Mouse (Mus musculus) liver, adult (tissue): Measurements from ENCODE around the gene B4galt7.
A peak's percentile ranks its signal among the peaks of the same experiment; 100 is the strongest.

Experiments
- GATA4 ChIP-seq: IDR thresholded peaks from 2 replicates; pipeline ENCODE4 v1.6.1; 2014; ENCODE audit warnings: mild to moderate bottlenecking, low read length; ENCODE audit not compliant: insufficient replicate concordance

The B4galt7 gene

DNA sequence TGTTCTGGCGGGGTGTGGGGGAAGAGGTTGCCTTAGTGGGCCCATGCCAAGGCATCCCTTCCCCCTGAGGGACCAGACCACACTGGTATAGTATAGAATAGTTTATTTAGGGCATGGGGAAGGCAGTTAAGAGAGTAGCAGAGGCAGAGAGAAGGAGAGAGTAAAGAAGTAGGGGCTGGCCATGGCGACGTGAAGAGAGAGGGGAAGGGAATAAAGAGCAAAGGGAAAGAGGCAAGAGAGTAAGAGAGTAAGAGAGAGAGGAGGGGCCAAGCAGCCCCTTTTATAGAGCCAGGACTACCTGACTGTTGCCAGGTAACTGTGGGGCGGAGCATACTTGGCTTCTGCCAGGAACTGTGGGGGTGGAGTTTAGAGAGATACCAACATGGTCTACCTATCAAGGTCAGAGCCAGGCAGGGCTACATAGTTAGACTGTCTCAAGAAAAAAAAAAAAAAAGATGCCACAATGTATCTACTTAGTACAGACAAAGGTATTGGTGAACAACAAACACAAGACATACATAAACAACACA is 7.7 kb upstream of the B4galt7 start:
- TF ChIP-seq GATA4, result no peak

DNA sequence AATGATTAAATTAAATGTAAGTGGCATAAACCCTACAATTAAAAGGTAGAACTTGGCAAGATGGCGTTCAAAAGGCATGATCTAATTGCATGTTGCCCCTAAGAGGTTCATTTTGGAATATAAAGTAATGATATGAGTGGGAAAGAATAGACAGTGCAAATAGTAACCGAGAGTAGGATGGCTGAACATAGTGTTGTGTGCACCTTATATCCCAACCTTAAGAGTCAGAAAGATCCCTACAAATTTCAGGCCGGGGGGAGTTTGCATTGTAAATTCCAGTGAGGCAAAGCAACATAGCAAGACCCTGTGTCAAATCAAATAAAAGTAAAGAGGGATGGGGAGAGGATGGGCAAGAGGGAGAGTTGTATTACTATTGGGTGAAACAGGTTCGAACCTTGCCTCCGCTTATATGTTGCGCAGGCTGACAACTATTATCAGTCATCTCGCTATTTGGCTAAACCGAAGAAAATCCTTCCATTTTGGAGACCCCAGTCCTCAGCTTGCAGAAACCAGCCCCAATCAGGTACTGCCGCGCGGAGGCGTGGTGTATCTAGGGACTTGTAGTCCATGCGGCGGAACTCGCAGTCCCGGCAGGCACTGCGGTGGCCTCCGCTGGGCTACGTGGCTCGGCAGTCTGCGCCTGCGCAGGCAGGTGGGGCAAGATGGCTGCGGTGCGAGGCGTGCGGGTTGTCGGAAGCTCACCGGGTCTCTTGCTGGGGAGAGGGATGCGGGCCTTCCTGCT is 7.0 kb upstream of the B4galt7 start:
- 0 out of 2 replicates have a peak, but pooled peaks have one; percentile 14 for TF ChIP-seq GATA4

DNA sequence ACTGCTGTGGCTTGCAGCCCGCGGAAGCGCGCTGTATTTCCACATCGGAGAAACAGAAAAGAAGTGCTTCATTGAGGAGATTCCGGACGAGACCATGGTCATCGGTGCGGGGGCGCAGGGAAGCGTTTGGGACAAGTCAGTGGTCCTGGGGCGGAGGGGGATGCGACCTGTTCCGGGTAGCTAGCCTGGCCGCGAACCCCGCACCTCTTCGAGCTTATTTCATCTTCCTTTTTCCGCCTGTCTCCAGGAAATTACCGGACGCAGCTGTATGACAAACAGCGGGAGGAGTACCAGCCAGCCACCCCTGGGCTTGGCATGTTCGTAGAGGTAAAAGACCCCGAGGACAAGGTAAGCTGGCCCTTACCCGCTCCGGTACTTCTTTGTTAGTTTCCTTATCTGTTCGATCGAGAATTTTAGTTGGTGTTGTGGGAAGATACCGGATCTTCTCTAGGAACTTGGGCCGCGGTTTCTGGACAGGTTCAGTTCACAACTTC is 6.4 kb upstream of the B4galt7 start:
- no peak for TF ChIP-seq GATA4

DNA sequence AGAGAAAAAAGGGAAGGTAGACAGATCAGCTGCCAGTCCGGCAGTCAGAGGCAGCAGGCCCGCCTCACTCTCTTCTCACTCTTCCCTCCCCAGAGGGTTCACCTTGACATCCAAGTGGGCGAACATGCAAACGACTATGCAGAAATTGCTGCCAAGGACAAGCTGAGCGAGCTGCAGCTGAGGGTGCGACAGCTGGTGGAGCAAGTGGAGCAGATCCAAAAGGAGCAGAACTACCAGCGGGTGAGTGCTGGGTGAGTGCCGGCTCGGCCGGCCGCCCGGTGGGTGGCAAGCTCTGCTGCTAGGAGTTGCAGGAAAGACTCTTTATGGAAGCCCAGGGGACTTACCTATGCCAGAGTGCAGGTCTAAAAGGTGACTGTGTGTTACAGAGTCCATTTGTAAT is 4.3 kb upstream of the B4galt7 start:
- TF ChIP-seq GATA4, result no peak

DNA sequence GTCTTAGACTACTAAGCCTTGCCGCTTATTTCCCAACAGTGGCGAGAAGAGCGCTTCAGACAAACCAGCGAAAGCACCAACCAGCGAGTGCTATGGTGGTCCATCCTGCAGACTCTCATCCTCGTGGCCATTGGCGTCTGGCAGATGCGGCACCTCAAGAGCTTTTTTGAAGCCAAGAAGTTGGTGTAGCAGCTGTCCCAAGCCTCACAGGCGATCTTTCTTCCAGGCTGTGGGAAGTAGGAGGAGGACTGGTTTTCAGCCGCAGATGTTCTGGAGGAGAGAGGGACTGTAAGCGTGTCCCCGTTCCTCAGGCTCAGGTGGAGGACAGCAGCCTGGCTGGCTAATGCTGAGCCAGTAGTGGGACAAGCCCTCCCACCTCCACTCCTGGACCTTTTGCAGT is 2.9 kb upstream of the B4galt7 start:
- TF ChIP-seq GATA4, result no peak

DNA sequence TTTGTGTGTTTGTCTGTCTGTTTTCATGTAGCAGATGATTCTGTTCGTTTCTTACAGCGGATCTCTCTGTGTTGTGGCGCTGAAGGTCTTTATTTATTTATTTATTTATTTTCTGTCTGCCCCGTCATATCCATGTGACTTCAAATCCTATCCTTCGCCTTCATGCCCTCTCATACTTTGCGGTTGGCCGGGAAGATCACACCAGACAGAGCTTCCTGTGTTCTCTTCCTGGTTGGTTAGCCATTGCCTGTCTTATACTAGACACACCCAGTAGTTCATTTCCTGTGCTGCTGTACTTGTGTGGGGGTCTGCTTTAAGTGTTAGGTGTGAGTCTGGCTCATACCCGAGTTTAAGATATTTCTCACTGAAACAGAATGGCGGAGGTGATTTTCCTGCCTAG is 961 bp downstream of the B4galt7 start:
- no peak for TF ChIP-seq GATA4

DNA sequence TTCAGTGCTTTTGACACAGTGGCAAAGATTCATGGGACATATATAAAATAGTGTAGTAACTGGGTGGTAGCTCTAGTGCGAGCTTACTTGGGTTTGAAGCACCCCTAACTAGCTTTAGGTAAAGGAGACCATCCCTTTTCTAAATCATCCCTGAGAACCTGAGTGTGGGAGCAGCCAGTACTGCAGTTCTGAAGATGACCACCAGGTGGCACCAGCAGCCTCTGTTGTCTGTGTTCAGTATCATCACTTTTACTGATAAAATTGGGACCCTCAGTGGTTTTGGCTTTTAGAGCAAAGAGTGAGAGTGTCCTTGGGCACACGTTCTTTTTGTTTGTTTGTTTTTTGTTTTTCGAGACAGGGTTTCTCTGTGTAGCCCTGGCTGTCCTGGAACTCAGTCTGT is 1.9 kb downstream of the B4galt7 start:
- no peak for TF ChIP-seq GATA4

DNA sequence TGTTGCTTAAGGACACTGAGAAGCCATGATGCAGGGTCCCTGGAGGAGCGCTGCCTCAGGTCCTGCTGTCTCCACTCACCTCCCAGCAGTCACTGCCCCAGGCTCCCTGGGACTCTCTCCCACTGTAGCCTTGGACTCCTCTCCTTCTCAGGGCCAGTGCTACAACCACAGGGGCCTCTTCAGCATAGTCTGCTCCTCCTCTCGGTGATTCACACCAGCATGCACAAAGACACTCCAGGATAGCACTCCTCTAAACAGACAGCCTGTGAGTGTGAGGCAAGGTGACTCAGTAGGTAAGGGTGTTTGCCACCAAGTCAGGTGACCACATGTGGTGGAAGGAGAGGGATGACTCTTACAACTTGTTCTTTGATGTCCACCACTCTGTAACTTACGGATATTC is 4.9 kb downstream of the B4galt7 start:
- no peak for TF ChIP-seq GATA4

DNA sequence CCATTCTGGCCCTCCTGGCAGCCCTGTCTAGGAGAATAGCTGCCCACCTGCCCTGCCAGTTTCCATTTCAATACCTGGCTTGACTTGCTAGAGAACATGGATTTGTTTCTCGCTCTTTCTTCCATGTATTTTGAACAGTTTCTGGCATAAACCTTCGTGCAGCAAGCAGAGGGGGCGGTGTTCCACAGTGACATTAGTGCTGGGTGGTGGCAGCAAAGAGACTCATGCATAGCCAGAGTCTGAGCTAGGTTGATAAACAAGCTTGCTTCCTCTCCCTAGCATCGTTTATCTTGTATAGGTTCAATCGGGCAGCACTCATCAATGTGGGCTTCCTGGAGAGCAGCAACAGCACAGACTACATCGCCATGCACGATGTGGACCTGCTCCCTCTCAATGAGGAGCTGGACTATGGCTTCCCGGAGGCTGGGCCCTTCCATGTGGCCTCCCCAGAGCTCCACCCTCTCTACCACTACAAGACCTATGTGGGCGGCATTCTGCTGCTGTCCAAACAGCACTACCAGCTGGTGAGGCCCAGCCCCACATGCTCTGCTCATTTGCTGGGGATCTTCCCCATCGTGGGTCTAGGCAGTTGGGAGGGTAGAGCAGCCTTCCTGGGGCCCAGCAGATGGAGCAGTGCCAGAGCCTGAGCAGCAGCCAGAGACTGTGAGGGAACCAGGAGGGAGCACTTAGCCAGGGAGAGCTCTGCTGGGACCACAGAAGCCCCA is 7.4 kb downstream of the B4galt7 start:
- TF ChIP-seq GATA4, result no peak

DNA sequence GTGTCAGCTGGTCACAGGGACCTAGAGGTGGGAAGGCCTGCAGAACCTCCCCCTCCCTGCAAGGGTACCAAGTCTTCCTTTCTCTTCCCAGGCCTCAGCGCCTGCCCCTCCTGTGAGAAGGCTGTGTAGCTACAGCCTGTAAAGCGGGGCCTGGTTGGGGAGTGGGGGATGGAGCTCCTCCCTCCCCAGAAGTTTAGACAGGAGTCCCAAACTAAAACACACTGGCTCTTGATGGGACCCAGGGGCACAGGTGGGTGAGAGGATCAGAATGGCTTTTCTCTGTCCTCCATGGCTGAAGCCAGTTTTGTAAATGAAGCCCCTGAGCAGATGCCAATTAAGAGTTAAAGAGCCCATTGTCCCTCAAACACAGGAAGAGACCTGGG is 7.9 kb downstream of the B4galt7 start:
- no peak for TF ChIP-seq GATA4

DNA sequence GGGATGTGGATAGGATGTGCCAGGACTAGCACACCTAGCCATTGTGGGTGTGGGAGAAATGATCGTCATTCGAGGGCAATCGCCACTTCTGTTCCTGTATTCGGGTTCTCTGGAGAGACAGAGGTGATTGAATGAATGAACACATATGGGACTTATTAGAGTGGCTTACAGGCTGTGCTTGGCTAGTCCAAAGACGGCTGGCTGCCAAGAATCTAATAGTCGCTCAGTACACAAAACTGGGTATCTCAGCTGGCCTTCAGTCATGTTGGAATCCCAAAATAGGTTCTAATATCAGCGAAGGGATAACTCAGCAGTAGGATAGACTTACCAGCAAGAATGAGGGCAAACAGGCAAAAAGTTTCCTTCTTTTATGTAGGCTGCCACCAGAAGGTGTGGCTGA is 12.3 kb downstream of the B4galt7 start:
- no peak for TF ChIP-seq GATA4

DNA sequence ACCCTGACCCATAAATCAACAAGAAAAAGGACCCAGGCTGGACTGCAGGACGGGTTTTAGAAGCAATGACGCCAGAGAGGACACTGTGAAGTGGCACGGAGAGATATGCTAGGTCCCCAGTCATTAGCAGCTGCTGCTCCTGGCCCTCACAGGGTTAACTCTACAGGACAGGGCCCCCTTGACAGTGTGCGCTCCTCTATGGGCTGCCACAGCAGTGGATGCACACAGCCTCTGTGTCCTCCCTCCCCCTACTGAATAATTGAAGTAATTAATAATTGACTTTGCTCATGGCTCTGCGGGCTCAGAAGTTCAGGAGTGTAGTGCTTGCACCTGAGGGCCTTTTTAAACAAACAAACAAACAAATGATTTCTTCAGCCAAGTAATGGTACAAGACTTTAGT is 13.8 kb downstream of the B4galt7 start:
- TF ChIP-seq GATA4, result no peak

DNA sequence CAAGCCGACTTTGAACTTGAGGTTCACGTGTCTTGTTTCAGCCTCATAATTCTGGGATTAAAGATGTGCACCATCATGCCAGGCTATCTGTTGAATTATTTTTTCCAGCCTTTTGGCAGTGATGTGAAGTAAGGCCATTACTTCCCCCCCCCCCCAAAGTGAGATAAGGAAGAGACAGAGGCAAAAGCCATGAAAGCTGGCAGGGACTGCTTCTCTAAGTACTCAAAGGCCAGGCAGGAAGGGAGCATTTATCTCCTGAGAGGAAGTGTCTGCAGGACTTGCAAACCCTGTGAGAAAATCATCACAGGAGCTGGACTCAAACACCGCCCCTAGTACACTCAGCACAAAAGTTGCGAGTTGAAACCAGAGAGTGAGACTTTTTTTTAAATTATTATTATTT is 19.6 kb downstream of the B4galt7 start:
- TF ChIP-seq GATA4, result peak; percentile 91; the same call in 1 of the 2 replicates

DNA sequence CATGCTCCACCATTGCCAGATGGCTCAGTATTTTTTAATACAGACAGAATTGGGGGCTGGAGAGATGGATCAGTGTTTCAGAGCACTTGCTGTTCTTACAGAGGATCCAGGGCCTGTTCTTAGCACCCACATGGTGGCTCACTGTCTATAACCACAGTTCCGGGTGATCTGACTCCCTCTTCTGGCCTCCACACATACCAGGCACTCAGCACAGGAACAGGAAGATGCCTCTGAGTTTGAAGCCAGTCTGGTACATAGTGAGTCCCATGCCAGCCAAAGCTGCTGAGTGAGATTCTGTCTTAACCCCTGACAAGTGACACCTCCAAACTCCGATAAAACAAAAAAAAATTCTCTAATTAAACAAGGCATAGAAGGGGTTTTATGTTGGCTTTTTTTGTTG is 20.6 kb downstream of the B4galt7 start:
- no peak for TF ChIP-seq GATA4

DNA sequence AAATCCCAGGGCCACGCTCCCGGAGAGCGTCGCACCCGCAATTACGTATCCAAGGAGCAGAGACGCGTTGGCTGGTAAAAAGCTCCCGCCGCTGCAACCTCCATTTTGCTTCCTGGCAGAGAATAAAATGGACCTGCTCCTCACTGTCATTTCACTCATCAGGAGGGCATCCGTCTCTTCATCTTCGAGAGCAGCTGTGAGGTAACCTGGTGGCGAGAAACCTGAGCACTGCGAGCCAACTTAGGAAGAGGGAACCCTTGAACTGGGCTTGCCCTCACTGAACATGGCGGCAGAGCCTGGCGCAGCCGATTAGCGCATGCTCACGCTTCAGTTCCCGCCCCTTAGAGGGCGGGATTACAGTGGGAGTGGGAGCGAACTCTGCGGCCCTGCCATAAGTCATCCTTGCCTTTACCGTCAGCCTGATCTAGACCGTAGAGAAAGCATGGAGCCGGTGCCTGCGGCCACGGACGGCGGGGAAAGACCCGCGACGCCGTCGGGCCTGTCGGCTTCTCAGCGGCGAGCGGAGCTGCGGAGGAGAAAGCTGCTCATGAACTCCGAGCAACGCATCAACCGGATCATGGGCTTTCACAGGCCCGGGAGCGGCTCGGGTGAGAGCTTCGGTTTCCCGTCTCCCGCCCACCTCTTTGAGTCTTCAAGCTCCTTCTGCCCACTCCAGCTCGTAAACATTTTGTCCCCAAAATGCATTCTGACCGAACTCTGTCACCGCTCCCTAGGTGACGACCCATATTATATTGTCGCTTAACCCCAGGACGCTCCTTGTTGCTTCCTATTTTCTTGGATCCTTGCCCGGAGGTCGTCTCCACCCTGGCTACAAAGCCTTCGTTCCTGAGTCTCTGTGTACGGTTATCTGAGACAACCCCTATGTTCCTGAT is 23.2 kb downstream of the B4galt7 start, which contains the start of gene Caml:
TSS of gene Caml (plus strand) at position 357 of the 893 bp plus-strand sequence.
- TF ChIP-seq GATA4, result no peak

DNA sequence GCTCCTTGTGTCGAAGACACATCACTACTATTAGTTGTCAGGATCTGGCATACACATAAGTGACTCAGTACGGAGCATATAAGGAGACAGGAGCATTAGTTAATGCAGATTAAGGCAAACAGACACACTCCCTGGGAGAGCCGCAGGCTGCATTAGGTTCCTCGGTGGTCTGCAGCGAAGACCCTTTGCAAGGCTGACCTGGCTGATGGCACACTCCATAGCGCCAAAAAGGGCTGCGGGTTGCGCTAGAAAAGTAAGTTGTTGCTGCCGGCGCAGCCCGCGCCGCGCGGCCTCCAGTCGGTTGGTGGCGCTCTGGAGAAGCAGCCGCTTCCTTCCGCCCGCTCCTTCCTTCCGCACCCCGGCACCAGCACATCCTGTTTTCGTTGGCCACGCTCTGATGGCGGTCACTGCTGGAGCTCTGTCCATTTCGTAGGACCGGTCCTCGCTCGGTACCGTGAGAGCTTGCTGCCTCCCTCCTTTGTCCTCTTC is 35.0 kb downstream of the B4galt7 start, which contains the start of gene Ddx46:
TSS of gene Ddx46 (plus strand) at position 389 of the 489 bp plus-strand sequence.
- peak; percentile 41; the same call in 1 of the 2 replicates for TF ChIP-seq GATA4
